Mouse (Mus musculus): ENCODE measurements at regions not wholly inside any gene's neighbourhood (a gene's known extent, or its start where the extent isn't known, plus 50 kb on each side); places are given as distances from the start of the nearest gene placed in this dataset.

- WGBS: 31% methylated on average over 4 of the region's 4 CpGs
- Histone ChIP-seq H3K27ac (ENCODE audit: low read depth, low read length) (no peak overlapping the region), H3K4me3 (ENCODE audit: low read depth, low read length) (no peak overlapping the region), H3K4me2 (replicated peaks; ENCODE audit: low read depth) (no peak overlapping the region), H3K27me3 (replicated peaks; ENCODE audit: control insufficient read depth, insufficient read depth, low read length) (no peaks in the 10 kb centered on the region), H3K4me1 (replicated peaks; ENCODE audit: control insufficient read depth, insufficient read depth, low read length) (no peaks in the 10 kb centered on the region), H3K9me3 (ENCODE audit: control insufficient read depth) (no peaks in the 10 kb centered on the region), H3K9ac (ENCODE audit: low read depth, low read length) (no peak overlapping the region), H3K36me3 (ENCODE audit: control insufficient read depth, insufficient read depth) (no peaks in the 10 kb centered on the region)
- TF ChIP-seq CTCF (IDR thresholded peaks at IDR 0.05; ENCODE audit: low read depth): no peak
- ATAC-seq: peak; percentile 69
Measured at GRCm38 (mm10) chr13:69380403-69380802, 153.1 kb upstream of the Nsun2 start.

- ATAC-seq: no peak
- TF ChIP-seq CTCF (IDR thresholded peaks at IDR 0.05; ENCODE audit: low read depth): peak; percentile 68
- Histone ChIP-seq H3K9me3 (ENCODE audit: control insufficient read depth) (no peaks in the 10 kb centered on the region), H3K27me3 (replicated peaks; ENCODE audit: control insufficient read depth, insufficient read depth, low read length) (no peaks in the 10 kb centered on the region), H3K4me1 (replicated peaks; ENCODE audit: control insufficient read depth, insufficient read depth, low read length) (no peaks in the 10 kb centered on the region), H3K9ac (ENCODE audit: low read depth, low read length) (no peak overlapping the region), H3K27ac (ENCODE audit: low read depth, low read length) (no peak overlapping the region), H3K36me3 (ENCODE audit: control insufficient read depth, insufficient read depth) (no peaks in the 10 kb centered on the region), H3K4me3 (ENCODE audit: low read depth, low read length) (no peak overlapping the region), H3K4me2 (replicated peaks; ENCODE audit: low read depth) (no peak overlapping the region)
Measured at GRCm38 (mm10) chr13:69384767-69385166, 148.8 kb upstream of the Nsun2 start.

- TF ChIP-seq CTCF (IDR thresholded peaks at IDR 0.05; ENCODE audit: low read depth): no peak
- ATAC-seq: no peak
Measured at GRCm38 (mm10) chr13:69392917-69393827, 140.4 kb upstream of the Nsun2 start.

DNA sequence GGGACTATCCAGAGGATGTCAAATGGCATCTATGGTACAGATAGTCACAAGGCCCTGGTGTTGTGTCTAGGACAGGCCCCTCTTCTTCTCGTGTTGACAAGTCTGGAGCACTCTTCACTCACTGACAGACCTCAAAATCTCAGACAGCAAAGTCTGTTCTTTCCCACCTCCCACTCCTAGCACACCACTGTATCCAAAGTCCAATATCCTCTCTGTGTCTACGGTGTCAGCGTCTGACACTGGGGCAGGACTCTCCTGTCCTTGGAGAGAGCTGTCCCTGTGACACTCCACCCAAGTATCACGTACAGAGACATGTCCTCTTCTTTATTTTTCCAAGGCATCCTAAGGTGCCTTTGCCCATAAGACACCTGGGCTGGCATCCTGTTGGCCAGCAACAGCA, 139.0 kb upstream of the Nsun2 start:
- Histone ChIP-seq H3K27ac (ENCODE audit: low read depth, low read length) (no peak overlapping the region), H3K9me3 (ENCODE audit: control insufficient read depth) (no peaks in the 10 kb centered on the region), H3K4me3 (ENCODE audit: low read depth, low read length) (no peak overlapping the region), H3K9ac (ENCODE audit: low read depth, low read length) (no peak overlapping the region), H3K4me2 (replicated peaks; ENCODE audit: low read depth) (no peak overlapping the region), H3K36me3 (ENCODE audit: control insufficient read depth, insufficient read depth) (no peaks in the 10 kb centered on the region), H3K27me3 (replicated peaks; ENCODE audit: control insufficient read depth, insufficient read depth, low read length) (no peaks in the 10 kb centered on the region), H3K4me1 (replicated peaks; ENCODE audit: control insufficient read depth, insufficient read depth, low read length) (no peaks in the 10 kb centered on the region)
- TF ChIP-seq CTCF (IDR thresholded peaks at IDR 0.05; ENCODE audit: low read depth): no peak
- ATAC-seq: no peak
- 66% methylated on average over 4 of the region's 4 CpGs for WGBS

More at GRCm38 (mm10) chr13:69392917-69393827, 140.4 kb upstream of the Nsun2 start:
- H3K27ac ChIP-seq (ENCODE audit: low read depth, low read length): no peak overlapping the region
- H3K4me3 ChIP-seq (ENCODE audit: low read depth, low read length): no peak overlapping the region
- no peaks in the 10 kb centered on the region for H3K9me3 ChIP-seq (ENCODE audit: control insufficient read depth)
- no peak overlapping the region for H3K9ac ChIP-seq (ENCODE audit: low read depth, low read length)
- no peak overlapping the region for H3K4me2 ChIP-seq (replicated peaks; ENCODE audit: low read depth)
- H3K27me3 ChIP-seq (replicated peaks; ENCODE audit: control insufficient read depth, insufficient read depth, low read length): no peaks in the 10 kb centered on the region
- no peaks in the 10 kb centered on the region for H3K36me3 ChIP-seq (ENCODE audit: control insufficient read depth, insufficient read depth)
- WGBS: 85% methylated on average over 11 of the region's 11 CpGs
- no peaks in the 10 kb centered on the region for H3K4me1 ChIP-seq (replicated peaks; ENCODE audit: control insufficient read depth, insufficient read depth, low read length)

DNA sequence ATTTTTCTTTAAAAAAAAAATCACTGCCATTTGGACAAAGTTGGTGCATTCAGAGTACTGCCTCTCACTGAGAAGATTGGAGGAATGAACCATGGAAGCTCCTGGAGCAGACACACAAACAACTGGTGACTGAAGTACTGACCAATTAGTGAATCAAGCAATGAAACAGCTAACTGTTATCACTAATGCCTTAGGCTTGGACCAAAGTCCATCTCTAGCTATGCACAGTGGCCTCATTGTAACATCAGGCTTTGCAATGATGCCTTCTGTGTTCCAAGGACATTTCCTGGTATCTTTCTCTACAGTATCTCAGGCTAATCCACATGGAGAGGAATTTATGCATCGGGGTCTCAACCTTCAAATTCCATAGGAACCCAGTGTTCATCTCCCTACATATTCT, 123.2 kb upstream of the Nsun2 start:
- 24% methylated on average over 1 of the region's 1 CpGs for WGBS
- Histone ChIP-seq H3K9me3 (ENCODE audit: control insufficient read depth) (no peaks in the 10 kb centered on the region), H3K4me2 (replicated peaks; ENCODE audit: low read depth) (no peak overlapping the region), H3K27me3 (replicated peaks; ENCODE audit: control insufficient read depth, insufficient read depth, low read length) (no peaks in the 10 kb centered on the region), H3K36me3 (ENCODE audit: control insufficient read depth, insufficient read depth) (no peaks in the 10 kb centered on the region), H3K27ac (ENCODE audit: low read depth, low read length) (no peak overlapping the region), H3K4me1 (replicated peaks; ENCODE audit: control insufficient read depth, insufficient read depth, low read length) (no peaks in the 10 kb centered on the region), H3K4me3 (ENCODE audit: low read depth, low read length) (no peak overlapping the region), H3K9ac (ENCODE audit: low read depth, low read length) (no peak overlapping the region)
- ATAC-seq: peak; percentile 96
- TF ChIP-seq CTCF (IDR thresholded peaks at IDR 0.05; ENCODE audit: low read depth): no peak

DNA sequence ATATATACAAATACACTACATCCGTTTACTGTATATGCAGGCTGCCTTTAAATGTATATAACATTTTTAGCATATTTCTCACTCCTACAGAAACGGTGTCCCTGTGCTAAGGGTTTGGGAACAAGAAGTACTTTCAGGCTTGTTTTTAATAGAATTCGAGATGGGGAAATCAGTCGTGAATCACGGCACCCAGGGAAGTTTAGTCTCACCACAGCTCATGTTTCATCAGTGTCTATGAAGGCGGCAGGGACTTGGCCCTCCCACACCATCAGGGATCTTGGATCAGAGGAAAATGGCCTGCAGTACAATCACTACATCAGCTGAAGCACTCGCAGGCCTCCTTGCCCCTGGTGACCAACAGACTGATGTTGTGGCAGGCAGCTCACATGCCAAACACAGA, 118.7 kb upstream of the Nsun2 start:
- Histone ChIP-seq H3K27ac (ENCODE audit: low read depth, low read length) (no peak overlapping the region), H3K4me1 (replicated peaks; ENCODE audit: control insufficient read depth, insufficient read depth, low read length) (no peaks in the 10 kb centered on the region), H3K36me3 (ENCODE audit: control insufficient read depth, insufficient read depth) (no peaks in the 10 kb centered on the region), H3K9ac (ENCODE audit: low read depth, low read length) (no peak overlapping the region), H3K27me3 (replicated peaks; ENCODE audit: control insufficient read depth, insufficient read depth, low read length) (no peaks in the 10 kb centered on the region), H3K4me3 (ENCODE audit: low read depth, low read length) (no peak overlapping the region), H3K4me2 (replicated peaks; ENCODE audit: low read depth) (no peak overlapping the region), H3K9me3 (ENCODE audit: control insufficient read depth) (no peaks in the 10 kb centered on the region)
- no peak for ATAC-seq
- 80% methylated on average over 7 of the region's 7 CpGs for WGBS
- TF ChIP-seq CTCF (IDR thresholded peaks at IDR 0.05; ENCODE audit: low read depth): no peak

Data from intestine, postnatal 0 days (tissue).